Mouse (Mus musculus) frontal cortex, adult 2 months (tissue): ENCODE results near the gene Anxa11. TPM values are rescaled to one million over a fixed set of nuclear protein-coding genes. Genes with fewer than 3 reads are reported as not detected.
"Not testable (repeated sequence)": the region's sequence is repeated elsewhere in the genome, so short reads cannot be mapped to it uniquely, and the experiment has no call there.

Experiments used
- DNase-seq, 2 experiments: peaks; one replicate each; pipeline ENCODE4 v3.0.0; 2022; ENCODE audit warnings: low spot score in 1 of 2; ENCODE audit errors: extremely low spot score in 1 of 2
- polyA plus RNA-seq: library from polyadenylated mRNA; depleted of rRNA; stranded (reverse); fragments of >200 nt; gene quantifications from 2 replicates; pipeline ENCODE4 v1.2.3, GENCODE M21; 2012

Gene Anxa11
- polyA plus RNA-seq, 1 experiment: 21.5 TPM

DNA sequence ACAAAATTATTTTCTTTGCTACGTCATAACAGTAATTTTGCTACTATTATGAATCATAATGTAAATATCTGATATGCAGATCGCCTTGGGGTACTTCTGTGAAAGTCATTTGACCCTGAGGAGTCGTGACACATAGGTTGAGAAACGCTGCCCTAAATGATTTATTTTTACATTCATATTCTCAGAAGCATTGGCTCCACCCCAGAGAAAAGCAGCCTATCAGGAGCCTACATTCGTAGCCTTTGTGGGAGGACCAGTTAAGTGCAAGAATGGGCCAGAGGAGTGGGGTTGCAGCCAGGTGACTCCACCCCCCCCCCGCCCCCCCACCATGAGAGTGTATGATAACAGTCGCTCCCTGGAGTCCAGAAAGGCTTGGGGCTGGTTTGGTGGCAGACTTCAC, 2.2 kb upstream of the Anxa11 start:
- no peak for DNase-seq

- DNase-seq: no peak
Observed at GRCm38 (mm10) chr14:25840961-25841360, 995 bp upstream of the Anxa11 start.

DNA sequence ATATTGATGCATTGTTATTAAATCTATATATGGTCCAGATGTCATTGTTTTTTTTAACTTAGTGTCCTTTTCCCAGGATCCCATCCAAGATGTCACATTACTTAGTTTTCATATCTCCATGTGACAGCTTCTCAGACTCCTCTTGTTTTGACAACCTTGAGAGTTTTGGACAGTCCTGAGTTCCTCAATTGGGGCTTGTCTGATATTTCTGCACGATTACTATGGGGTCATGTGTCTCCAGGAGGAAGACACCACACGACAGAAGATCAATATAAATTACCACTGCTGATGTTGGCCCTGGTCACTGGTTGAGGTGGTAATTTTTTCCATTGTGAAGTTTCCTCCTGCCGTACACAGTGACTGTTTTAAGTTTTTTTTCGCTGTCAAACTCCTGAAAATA, 377 bp upstream of the Anxa11 start:
- DNase-seq: no peak

DNA sequence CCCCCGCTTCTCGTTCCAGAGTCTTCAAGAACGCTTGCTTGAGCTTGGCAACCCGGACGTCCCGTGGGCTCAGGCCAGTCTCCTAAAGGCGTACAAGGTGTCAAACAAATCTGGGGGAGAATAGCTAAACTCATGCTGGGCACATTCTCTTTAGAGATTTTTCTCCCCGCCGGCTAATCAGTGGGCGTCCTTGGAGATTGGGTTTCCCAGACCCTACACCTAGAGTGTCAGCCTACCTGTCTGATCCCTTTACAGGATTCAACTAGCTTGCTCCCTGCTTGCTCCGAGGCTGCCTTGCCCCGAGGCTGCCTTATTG, 690 bp downstream of the Anxa11 start:
- DNase-seq: no peak

GRCm38 (mm10) chr14:25844372-25844771, 2.4 kb downstream of the Anxa11 start:
- DNase-seq: no peak

DNA sequence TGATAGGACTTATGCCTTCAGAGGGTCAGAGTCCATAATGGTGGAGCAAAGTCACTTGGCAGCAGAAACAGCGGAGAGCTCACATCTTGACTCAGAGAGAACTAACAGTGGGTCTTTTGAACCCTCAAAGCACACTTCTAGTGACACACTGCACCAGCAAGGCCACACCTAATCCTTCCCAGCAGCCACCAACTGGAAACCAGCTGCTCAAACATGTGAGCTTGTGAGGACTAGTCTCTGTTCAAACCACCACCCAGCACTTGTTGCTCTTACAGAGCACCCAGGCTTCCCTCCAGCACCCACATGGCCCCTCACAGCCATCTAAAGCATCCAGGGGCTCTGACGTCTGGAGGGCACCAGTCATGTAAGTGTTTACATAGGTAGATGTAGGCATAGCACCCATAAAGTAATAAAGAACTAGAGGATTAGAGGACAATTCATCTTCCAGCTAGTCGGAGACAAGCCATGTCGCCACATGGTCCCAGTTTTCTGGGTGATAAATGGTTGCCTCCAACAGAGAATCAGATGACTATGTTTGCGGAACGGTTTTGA, 4.0 kb downstream of the Anxa11 start:
- no peak for DNase-seq

DNA sequence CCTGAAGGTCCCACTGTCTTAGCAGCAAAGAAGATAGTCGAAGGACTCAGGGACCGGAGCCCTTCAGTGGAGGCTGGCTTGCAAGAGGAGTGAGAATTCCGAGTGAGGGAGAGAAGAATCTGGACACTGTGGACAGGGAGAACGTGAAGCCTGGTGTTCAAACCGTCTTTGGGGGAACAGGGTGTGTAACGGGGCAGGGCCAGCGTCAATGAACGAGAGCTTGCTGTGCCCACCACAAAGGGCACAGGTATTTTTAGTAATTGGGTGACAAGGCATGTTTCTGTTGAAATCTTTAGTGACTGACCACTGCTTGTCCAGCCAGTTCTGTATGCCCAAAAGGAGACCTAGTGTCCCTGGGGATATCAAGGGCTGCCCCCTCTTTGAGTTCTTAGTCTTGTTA, 4.6 kb downstream of the Anxa11 start:
- no peak for DNase-seq

- DNase-seq: no peak
Observed at GRCm38 (mm10) chr14:25847660-25848059, 5.7 kb downstream of the Anxa11 start.

- DNase-seq: no peak
Observed at GRCm38 (mm10) chr14:25848237-25848636, 6.3 kb downstream of the Anxa11 start.

DNA sequence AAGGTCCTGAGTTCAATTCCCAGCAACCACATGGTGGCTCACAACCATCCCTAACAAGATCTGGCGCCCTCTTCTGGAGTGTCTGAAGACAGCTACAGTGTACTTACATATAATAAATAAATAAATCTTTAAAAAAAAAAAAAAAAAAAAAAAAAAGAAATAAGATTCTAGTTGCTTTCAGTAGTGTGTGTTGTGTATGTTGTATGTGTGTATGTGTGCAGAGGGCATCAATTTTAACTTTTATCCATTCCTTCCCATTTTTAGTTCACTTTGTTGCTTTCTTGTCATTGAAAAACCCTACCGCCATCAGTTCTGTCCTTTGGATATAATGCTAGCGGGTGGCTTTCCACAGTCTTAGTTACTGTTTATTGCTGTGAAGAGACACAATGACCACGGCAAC, 6.8 kb downstream of the Anxa11 start:
- not testable (repeated sequence) for DNase-seq

DNA sequence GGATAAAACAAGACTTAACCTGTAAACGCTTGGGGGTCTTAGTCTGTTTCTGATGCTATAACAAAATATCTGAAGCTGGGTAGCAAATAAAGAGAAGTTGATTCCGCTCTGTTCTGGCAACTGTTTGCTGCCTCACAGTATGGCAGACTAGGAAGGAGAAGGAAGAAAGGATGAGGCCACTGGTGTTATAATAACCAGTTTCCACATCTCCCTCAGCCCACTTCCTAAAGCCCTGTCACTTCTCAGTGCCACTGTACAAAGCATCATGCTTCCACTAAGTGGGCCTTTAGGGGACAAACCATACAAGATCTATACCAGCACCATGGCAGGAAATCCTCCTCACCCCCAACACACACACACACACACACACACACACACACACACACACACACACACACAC, 8.5 kb downstream of the Anxa11 start:
- DNase-seq: no peak

- no peak for DNase-seq
Observed at GRCm38 (mm10) chr14:25851189-25851588, 9.2 kb downstream of the Anxa11 start.

DNA sequence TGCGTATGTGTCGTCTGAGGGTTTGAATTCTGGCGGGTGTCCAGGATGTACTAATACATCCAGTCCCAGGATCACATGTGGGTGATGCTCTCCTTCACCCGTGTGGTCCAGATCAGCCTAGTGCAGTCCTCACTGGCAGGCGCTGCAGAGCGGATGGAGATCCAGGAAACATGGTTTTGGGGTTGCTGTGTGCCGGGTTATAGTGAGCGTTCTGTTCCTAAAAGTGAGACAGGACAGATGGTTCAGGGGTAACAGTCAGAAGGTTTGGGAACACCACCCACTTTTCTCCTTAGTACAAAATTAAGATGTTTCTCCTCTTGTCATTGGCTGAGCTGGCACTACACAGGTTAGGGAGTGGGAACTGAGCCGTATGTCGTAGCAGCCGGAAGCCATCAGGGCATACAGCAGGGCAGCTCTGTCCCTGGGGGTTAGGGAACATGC, 10.2 kb downstream of the Anxa11 start:
- peak in 1 of 2 experiments; percentile 60 for DNase-seq

DNA sequence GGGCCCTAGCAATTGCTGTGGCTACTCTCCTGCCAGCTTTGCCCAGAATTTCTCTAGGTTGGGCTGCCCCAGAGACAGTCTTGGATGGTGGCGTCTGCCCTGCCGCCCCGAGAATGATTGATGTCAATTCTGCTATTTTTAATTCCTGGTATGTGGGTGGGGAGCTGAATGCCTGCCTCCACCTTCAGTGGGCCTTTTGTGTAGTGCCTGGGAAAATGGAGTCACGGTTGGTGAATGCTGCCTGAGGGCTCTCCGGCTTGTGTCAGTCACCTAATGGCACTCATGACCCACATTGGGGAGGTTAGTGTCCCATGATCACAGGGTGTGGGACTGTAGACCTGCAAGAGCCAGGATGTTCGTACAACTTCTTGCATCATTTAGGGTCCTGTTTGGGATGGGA, 11.3 kb downstream of the Anxa11 start:
- DNase-seq: no peak

GRCm38 (mm10) chr14:25853717-25854452, 11.9 kb downstream of the Anxa11 start:
- DNase-seq: no peak

DNA sequence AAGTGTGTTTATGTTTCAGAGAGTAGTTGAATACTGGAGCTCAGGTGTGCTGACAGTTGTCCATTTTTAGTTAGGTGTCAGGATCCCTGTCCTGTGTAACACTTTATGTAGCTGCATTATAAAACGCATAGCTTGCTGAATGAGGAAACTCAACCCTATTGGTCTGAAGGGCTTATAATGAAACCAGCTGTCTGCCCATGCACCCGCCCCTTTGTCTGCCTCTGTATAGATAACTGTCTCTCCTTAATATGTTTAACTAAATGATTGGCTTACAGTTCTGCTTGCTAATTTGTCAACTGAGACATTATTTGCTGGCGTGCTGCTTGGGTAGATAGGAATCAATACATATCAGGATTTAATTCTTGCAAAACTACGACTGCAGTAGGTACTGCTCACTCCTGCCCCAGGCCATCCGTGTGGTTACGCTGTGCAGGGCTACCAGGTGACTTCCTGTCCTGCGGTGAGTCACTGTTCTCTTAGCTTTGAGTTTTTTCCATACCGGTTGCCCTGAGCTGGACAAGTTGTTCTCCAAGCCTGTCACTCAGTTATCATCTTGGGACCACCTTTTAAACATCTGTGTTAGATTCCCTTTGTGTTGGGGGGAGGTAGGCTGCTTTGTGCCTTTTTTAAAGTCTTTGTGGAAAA, 13.4 kb downstream of the Anxa11 start:
- DNase-seq: no peak

GRCm38 (mm10) chr14:25857168-25857621, 15.2 kb downstream of the Anxa11 start:
- DNase-seq: no peak

DNA sequence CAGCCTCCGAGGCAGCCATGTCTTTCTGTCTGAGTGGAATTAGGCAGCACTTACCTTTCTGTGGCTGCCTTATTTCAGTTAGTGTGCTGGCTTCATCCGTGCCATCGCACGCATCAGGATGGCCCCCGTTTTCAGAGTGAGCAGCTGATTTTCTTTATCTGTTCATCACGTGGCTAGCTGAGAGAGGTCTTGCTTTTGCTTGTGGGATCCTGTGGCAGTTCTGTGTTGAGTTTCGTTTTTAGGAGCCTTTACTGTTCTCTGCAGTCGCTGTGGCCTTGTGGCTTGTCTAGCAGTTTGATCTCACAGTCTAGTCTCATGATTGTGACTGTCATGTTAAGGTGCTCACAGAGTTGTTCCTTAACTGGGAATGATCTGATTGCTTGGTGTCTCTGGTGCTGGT, 16.0 kb downstream of the Anxa11 start:
- DNase-seq: no peak

DNA sequence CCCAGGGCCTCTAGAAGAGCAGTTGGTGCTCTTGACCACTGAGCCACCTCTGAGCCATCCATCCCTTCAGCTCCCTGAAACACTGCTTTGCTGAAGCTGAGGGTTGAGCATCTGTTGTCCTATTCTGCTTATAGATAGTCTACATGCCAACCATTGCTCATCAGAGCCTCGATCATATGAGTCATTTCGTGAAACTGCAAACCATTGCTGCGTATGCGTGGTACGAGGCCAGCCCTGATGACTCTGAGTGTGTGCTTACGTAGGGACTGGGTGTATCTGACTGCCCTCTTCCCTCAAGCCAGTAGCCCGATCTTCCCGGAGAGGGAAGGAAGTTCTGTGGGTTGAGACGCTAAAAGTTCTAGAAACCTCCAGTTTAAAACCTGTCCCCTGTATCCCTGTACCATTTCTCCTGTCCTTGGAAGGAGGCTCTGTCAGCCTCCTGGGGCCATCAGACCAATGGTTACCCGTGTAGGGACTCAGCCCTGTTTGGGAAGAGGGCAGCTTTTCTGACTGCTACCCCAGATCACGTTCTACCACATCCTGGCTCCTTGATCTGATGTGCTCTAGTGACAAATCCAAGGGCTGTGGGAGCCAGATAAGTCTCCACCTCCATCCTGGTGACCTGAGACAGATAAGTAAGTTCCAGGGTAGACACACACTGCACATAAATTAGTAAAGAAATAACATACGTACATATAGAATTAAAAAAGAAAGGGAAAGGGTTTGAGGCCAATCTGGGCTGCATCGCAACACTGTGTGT, 20.0 kb downstream of the Anxa11 start:
- peak in 1 of 2 experiments; percentile 34 for DNase-seq

- no peak for DNase-seq
Observed at GRCm38 (mm10) chr14:25863721-25864120, 21.8 kb downstream of the Anxa11 start.

DNA sequence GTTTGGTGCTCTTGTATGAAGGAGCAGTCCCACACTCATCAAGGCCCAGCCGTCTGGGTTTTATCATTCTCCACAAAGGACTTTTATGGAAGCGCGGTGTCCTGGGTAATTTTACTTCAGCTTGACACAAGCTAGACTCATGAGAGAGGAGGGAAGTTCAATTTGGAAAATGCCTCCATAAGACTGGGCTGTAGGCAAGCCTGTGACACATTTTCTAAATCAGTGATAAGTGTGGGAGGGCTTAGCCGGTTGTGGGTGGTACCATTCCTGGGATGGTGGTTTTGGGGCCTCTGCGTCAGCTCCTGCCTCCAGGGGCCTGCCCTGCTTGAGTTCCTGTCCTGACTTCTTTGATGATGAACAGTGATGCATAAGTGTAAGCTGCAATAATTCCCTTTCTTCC, 23.3 kb downstream of the Anxa11 start:
- peak in 1 of 2 experiments; percentile 27 for DNase-seq
